Mouse (Mus musculus): ENCODE results near the gene Casq2.

The Casq2 gene

DNA sequence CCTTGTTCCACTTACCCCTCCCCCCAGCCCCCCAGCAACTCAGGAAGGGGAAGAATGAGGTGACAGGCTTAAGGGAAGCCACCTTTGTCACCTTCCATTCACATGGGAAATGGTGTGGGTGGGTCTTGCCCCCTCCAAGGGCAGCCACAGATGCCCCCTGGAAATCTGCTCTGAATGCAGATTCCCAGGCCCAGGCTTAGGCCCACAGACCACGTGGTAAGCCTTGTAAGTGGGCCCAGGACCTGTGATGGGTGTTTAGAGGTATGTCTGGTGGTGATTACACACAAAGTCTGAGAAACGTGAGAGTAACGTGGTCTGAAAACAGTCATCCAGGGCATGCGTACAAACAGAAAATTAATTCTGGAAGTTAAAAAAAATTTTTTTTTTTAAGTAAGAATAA is 78.7 kb downstream of the Casq2 start:
- DNase-seq (ENCODE audit: low spot score) = no peak

DNA sequence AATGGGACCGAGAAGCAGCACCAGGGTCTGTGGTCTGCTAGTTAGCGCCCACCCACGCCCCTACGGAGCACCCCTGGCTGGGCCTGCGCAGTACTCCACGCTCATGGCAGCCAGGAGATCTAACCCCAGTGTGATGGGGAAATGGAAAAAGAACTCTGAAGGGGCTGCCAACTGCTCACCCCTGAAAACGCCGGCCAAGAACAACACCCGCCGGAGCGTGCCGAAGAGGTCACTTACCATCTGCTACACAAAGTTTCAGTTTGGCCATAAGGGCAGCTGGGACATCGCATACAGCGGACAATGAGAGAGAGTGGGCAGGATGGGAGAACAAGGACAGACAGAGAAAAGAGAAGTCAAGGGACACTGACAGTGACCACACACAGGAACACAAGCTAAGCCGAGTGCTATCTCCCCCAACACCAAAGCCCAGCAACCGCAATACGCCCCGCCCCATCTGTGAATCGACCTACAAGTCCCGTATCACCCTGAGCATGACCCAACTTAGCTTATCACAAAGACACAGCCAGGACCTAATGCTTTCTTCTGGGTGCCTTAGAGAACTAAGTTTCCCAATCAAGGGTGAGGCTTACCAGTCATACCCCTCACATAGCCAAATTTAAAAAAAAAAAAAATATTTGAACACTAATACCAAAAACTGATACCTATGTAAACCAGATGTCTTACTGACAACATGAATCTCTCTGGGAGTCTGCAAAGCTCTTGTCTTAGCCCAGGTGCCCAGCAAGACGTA is 79.5 kb downstream of the Casq2 start:
- peak; percentile 34 for DNase-seq (ENCODE audit: low spot score)

DNA sequence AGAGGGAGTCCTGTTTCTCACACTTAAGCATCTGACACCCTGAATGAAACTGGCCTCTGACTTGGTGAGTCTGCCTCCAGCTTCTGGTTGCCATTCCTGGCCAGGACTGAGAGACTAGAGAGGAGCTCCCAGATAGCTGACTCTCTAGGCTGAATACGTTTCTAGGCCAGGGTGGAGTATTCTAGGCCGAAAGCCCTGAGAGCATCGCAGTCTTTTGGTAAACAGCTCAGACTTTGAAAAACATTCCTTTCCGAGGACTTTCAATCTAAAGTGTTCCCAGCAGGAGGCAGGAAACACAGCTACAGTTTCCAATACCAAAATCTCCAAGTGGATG is 80.0 kb downstream of the Casq2 start:
- no peak for DNase-seq (ENCODE audit: low spot score)

DNA sequence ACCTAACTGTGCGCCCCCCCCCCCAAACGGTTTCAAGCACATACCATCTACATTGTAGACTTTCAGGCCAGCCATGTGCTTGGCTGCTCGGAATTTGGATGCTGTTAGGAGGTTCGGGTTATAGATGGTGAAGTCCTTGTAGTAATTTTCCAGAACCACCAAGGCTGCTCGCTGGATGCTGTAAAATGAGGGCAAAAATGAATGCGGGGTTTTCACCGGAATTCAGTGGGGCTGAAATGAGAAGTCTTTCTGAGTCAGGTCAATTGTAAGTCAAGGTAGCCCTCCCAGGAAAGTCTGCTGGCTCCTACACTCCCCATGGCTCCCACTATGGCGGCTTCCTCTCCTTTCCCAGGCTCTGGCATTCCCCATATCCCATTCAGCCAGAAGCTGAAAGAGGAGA is 80.6 kb downstream of the Casq2 start:
- no peak for DNase-seq (ENCODE audit: low spot score)

DNA sequence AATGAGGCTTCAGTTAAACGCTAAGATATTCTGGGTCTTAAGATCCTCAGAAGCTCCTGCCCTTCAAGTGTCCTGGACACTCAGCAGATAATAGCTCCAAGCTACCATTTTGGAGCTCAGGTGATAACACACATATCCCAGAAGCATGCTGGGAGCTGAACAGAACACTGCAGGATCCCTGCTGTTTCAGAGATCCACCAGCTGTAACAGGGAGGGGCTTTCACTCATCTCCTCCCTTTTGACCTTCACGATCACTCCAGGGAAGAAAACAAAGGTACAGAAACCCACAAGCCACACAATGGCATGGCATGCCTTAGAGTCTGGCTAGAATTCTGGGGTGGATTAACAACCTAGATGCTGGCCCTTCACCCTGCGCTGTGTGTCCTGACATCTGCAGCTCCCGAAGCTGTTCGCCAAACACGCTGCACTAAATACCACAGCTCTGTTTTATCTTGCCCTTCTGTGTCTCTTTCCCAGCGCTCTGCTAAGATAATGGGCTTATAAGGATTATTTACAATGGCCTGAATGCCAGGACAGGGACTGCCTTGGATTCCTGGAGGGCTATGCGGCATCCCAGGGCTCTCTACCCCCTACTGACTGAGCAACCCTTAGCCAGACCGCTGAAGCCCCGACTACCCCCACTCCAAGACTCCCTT is 81.5 kb downstream of the Casq2 start:
- peak; percentile 34 for DNase-seq (ENCODE audit: low spot score)

DNA sequence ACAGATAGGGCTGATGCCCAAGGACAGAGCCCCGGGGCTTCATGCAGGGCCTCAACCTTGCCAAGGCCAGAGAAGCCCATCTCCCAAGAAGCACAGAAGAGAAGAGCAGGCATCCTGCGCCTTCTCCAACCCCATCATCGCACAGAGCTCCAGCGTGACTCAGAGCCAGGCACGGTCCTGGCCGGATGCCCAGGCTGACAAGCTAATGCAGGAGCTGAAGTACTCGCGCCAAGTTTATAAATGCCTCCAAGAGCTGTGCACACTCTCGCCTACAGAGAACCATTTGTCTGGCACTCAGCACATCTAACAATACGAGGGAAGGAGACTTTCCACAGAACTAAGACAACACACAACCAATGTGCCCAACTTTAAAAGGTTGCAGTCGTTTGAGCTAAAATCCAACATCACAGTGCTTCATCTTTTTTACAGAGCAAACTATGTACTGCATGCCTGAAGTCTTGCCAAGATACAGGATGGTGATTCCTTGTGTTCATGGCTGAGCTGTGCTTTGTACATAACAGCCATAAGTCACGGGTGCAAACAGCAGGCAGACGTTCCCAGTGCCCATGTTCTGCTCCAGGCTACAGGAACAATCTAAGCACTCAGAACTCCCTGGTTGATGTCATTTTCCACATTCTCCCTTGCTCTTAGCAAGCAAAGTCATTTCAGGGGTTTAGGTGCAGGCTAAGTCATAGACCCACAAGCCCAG is 83.1 kb downstream of the Casq2 start:
- DNase-seq (ENCODE audit: low spot score) = no peak

DNA sequence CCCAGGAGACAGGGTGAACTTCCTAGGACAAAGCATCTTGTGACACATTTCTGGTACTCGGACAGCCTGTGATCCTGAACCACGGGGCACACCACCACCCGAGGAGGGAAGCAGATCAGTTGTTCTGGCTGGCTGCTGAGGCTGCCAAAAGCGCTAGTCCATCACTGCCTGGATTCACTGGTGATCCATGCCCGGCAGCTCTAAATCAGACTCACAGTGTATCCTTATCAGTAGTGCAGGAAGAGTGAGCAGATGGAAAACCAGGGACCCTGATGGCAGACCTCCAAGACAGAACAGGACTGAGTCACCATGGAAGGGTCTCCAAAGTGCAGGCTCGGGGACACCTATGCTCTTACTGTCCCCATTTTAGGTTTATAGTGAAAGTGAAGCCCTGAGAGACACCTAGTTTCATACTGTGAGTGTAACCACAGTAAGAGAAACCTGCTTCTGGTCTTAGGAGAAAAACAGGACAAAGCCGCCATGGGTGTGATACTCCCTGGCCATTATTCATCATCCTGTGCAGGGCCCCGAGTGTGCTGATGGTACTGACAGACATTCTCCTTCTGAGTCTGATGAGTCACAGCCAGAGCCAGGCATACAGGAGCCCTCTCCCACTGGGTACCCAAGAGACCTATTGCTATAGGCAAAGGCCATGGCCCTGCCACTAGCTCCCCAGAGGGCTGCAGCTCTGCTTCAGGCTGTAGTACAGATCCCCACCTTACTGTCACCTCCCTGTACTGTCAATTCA is 88.1 kb downstream of the Casq2 start:
- no peak for DNase-seq (ENCODE audit: low spot score)

DNA sequence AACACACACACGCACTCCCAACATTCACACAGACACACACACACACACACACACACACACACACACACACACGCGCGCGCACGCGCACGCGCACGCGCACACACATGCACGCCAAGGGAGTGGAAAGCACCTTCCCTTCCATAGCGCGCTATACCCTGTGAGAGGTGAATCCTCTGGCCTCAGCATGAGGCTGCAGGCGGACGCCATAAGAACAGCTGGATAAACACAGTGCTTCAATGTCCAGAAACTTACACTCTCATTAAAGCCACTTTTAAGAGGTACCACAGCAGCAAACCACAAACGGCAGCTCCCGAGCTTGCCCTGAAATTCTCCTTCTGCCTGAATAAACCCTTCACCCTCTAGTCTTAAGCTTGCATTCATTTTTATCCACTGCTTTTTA is 89.5 kb downstream of the Casq2 start:
- DNase-seq (ENCODE audit: low spot score) = no peak

DNA sequence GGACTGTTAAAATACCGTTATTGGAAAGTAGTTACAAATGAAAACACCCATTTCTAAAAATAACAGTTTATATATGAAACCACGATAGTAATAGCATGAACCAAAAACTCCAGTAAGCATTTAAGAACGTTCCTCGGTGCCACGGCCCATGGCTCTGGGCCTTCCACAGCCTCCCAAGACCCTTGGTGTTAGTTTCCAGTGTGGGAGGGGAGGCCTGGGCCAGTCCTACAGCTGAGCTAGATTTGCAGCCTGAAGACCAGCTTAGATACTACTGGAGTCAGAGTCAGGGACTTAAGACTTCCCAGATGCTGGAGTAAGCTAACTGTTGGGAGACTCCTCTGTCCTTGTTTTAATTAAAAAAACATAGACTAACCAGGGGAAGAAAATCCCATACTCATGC is 89.9 kb downstream of the Casq2 start:
- no peak for DNase-seq (ENCODE audit: low spot score)

DNA sequence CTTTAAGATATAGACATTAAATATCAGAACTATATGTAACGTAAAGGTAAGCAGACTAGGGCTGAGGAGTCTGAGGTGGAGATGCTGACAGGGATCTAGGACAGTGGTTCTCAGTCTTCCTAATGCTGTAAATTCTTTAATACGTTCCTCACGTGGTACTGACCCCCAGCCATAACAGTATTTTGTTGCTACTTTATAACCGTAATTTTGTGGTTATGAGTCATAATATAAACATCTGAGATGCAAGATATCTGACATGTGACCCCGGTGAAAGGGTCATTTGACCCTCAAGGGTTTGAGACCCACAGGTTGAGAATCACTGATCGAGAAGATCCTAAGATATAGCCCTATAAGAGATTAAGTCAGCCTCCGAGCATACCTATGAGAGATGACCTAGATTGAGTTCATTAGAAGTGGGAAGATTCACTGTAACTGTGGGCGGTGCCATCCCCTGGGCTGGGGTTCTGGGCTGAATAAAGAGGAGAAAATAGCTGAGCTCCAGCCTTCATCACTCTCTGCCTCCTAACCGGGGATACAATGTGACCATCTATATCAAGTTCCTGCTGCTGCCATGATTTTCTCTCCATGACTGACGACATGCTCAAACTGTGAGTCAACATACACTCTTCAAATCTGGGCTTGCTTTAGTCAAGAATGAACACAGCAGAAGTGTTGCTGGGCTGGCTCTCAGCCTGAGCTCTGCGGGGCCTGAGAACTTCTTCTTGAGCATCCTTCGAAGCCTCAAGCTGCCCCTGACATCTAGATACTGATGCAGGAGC is 91.8 kb downstream of the Casq2 start:
- DNase-seq (ENCODE audit: low spot score) = no peak

DNA sequence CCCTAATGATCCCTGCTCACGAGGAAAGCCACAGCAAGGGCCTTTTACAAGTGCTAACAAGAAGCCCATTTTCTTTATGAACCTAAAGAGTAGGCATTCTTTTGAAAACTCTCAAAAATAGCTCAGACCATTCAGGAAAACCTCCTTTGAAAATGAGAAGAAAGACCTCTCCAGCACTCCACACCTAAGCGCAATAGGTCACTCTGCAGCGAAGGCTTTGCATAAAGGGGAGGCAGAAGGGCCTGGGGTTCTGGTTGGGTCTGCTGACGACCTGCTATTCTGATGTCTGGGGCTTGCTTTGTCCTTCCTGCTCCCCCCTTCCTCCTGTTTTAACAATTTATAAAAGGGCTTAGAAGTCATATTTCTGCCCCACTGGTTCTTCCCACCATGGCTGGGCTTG is 93.7 kb downstream of the Casq2 start:
- DNase-seq (ENCODE audit: low spot score) = no peak

DNA sequence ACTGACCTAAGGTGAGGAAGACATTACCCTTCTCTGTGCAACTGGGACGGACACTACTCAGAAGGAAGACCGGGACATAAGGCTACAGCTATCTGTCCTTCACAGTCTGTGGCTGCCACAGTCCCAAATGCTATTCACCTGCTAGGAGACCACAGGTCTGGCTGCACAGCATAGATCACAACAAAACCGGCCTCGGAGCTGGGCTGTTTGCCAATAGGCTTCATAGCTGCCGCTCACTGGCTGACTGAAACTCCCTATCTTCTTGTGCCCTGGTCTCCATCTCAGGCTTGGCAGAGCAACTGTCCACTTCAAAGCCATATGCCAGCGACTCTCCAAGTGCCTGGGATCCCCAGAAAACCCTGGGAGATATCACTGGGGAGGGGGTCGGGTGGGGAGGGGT is 94.5 kb downstream of the Casq2 start:
- DNase-seq (ENCODE audit: low spot score) = no peak

DNA sequence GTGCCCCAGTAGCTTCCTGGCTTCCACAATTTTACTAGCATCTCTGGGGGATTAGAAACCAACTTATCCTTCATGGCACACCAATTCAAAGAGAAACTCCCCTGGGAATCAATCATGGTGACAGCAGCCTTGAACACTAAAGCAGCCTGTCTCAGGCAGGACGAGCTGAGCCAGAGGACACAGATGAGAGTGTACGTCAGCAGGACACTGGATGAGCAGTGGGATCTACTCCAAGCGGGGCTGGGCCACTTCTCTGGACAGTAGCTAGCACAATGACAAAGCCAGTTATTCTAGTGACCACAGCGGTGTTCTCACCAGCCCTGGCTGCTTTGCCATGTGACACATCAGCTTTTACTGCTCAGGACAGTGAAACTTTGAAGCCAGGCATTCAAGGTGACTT is 95.0 kb downstream of the Casq2 start:
- DNase-seq (ENCODE audit: low spot score) = no peak

DNA sequence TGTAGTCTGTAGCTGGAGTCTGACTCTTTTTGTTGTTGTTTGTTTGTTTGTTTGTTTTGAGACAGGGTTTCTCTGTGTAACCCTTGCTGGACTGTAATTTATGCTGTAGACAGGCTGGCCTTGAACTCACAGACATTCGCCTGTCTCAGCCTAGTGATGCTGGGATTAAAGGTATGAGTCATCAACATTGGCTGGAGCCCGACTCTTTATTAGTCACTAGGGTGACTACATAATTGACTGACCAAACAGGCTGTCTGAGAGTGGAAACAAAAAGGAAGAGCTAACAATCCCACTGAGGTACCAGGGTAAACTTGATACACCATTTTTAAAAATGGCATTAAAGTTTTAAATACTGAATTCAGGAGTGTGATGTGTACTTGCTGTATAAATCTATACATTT is 96.4 kb downstream of the Casq2 start:
- no peak for DNase-seq (ENCODE audit: low spot score)

DNA sequence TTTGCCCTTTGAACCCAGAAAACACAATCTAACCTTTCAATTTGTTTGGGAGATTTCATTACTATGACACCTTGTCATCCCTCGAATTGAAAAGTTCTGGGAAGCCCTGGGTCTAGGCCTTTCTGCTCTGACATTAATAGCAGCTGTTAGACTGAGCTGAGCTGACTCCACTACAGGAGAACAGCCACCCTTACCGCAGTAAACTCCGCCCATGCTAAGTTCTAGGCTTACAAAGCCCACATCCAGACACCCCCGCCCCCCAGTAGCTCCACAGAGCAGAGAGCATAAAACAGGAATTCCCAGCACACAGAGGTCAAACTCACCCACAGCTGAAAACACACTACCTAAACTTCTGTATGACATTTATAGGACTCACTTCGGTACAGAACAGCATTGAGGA is 98.5 kb downstream of the Casq2 start:
- DNase-seq (ENCODE audit: low spot score) = no peak

DNA sequence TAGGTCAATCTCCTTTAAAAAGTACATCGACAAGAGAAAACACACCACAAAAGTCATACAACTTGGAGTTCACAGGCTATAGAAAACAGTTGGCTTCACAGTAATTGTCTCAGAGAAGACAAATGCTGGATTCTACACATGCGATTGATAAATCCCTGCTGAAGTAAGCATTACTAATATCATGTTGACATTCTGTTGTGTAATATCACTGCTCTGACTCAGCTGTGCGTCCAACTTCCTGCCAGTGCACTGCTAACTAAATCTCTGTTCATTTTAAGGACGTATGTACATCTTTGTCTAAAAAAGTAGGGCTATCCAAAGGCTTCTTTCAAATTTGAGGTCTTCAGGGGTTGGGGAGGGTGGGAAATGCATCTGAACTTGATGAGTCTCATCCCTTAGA is 101.2 kb downstream of the Casq2 start:
- DNase-seq (ENCODE audit: low spot score) = no peak

DNA sequence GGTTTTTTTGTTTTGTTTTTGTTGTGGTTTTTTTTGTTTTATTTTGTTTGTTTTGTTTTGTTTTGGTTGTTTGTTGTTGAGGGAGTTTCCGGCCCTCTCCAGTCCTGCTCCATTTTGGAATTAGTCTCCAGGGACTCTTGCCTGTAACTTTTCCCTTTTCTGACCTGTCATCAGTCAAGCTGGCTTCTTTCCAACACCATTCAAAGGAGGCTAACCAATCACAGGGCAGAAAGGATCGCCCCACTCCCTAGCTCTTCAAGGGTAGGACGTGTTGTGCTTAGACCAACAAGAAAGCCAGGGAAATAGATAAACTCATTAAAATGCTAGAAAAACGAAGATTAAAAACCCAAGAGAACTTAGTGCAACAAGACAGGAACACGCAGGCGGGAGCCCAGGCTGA is 102.8 kb downstream of the Casq2 start:
- peak; percentile 55 for DNase-seq (ENCODE audit: low spot score)

DNA sequence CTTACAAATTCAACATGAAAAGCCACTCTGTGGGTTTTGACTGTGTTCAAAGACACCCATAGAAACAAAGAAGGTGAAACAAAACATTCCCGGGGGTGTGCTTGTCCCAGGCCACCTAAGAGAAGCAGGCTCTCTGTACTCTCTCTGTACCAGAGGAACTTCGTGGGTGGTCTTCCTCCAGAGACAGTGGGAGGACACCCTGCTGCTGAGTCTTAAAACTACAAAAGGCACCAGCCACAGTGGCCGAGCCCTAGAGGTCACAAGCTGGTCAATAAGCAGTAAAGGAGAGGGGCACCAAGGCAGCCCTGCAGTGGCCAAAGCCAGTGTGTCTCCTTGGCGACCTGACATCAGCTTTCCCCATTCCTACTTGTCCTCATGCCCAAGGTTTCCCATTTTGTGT is 103.8 kb downstream of the Casq2 start:
- peak; percentile 84 for DNase-seq (ENCODE audit: low spot score)

DNA sequence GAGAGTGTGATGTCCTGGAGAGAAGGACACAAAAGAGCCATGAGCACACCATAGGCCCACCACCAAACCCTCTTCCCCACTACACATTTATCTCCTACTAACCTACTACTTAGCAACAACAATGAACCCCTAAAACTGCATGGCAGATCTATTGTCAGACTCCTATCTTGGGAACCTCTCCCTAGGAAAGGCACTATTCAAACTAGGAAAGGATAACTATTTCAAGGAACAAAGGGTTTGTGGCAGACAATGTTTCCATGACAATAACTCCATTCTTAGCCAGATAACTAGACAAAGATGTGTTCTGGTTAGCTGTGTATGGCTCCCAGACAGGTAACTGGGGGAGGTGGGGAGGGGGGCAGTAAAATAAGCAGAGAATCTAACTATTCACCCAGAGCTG is 104.4 kb downstream of the Casq2 start:
- DNase-seq (ENCODE audit: low spot score) = no peak

DNA sequence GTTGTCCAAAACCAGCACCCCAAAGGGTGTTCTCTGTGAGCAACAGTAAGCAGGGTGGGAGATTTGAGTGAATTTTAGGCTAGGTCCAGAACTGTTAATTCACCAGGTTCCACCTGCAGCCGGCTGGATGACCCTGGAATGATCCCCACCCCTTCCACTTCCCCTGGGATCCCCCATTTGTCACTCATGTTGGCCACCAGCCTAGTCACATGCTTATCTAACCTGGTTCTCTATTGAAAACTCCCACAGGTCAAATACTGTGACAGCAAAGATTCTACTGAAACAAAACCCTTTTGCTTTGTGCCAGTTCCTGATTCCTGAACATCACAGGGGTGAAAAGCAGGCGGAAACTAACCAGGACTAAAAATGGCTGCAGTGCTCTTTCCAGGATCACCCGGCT is 105.4 kb downstream of the Casq2 start:
- no peak for DNase-seq (ENCODE audit: low spot score)

DNA sequence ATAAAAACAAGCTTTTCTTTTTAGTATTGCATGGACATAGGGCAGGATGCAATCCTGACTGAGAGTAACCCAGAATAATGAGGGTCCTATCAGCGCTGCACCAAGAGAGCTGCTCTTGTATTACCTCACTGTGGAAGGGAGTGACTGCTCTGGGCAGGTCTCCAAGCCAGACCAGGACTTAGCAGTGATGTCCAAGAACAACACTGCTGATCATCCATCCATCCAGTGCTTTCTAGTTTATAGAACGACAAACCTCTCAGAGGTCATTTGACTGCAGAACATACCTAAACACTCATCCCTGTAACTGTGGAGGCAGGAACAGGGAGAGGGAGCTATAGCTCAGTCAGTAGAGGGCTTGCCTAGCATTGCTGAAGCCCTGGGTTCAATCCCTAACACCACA is 106.4 kb downstream of the Casq2 start:
- no peak for DNase-seq (ENCODE audit: low spot score)

All from embryo, embryonic 10.5 days (tissue).